Mouse (Mus musculus): Measurements from ENCODE around the gene Fbxw7.

Gene Fbxw7

GRCm38 (mm10) chr3:84889648-84890047, 74.6 kb downstream of the Fbxw7 start:
- in situ Hi-C loops (cut with MseI, MboI): no loop called here

DNA sequence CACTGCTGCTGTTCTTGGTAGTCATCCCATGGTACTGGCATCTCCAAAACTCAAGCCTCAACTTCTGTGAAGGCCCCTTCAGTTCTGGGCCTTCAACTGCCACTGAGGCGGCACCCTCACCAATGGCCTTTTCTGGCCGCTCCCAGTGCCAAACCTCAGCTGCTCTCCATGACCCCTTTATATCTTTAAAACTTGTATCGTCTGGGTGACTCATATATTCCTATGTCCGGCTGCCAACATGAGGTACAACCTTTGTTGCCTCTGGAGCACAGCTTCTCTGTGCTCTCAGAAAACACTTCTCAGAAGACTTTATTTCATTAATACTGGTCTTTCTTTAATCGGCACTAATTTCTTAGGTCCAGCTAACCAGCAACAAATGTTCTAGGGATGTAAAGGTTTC, 75.9 kb downstream of the Fbxw7 start:
- in situ Hi-C loops (cut with MseI, MboI): no loop called here

DNA sequence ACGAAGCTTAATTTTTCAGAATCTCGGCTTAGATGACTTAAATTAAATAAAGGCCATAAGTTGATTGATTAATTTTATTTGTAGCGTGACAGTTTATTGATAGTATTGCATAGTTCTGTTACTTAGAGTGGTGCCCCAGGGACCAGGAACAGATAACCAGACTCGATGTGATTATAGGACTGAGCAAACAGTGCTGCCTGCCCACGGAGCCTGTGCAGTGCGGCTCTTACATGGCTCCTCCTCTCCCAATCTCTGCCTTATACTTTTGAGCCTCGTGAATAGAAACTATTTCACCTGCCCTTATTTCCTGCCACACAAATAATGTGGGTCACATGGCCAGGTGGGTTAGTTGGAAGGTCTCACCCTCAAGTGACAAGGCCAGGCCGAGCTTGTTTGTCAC, 82.9 kb downstream of the Fbxw7 start:
- in situ Hi-C loops (cut with MseI, MboI): no loop called here

DNA sequence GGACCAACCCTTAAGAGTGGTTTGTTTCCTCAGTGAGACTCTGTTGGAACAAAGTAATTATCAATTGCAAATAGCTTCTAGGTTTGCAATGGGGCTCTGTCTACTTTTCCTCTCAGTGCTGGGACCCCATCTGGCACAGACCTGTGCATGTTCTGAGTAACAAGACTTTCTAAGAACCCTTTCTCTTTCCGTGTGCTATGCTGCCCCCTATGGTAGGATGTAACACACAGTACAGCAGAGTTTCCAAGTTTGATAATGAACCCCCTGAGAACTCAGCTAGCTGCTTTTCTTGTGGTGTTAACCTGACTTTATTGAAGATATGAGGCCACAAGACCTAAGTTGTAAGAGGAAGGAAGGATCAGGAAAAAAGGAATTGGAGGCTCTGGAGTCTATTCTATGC, 91.5 kb downstream of the Fbxw7 start:
- in situ Hi-C loops (cut with MseI, MboI): no loop called here

DNA sequence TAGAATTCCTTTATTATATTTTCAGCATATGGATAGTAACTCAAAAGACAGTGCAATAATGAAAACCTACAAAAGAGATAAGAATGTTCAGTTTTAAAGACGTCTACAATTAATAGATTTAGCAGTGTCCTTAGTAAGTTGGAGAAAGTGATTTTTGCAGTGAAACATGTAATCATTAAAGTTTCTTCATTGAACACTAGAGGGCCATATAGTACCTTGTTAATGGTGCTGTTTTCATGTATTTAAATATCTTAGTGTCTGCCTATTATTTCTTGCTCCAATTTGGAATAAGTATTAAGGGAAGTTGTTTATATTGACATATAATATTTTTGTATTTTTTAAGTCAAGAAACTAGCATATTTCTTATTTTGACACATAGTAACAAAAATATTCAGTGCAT, 99.2 kb downstream of the Fbxw7 start:
- in situ Hi-C loops (cut with MseI, MboI): no loop called here

GRCm38 (mm10) chr3:84917903-84918679, 103.0 kb downstream of the Fbxw7 start:
- in situ Hi-C loops (cut with MseI, MboI): no loop called here

DNA sequence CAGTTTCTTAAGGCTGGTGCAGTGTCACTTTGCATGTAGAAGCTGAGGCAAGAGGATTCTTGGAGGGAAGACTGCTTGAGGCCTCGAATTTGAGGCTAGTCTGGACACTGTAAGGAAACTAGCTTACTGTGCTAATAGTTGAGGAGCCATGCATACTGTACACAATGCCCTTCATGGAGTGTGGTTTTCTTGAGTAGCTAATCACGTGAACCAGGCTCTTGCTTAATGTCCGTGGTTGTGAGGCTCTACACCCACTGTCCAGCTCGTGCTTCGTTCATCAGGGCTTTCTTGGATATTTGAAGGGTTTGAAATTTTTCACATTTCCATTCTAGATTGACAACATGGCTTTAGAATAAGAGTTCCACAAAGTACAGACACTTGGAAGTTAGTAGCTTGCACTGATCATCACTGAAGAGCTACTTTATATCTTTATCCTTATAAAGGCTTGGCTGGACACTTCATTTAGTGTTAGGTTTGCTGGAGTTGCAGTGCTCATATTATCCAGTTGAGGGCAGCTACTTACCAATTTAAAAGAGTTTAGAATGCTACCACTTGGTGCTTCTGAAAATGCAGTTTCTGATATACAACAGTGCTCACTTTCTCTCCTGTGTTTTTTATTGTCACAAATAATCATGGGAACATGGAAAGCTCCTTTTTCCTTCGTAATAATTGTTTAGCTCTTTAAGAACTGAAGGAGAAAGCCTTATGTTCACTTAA, 106.8 kb downstream of the Fbxw7 start:
- in situ Hi-C loops (cut with MseI, MboI): loop anchor here in 1 of 2 experiments (10.0 kb wide), 2 partner anchors 353 to 643 kb away; no protein-coding TSS in a partner anchor

DNA sequence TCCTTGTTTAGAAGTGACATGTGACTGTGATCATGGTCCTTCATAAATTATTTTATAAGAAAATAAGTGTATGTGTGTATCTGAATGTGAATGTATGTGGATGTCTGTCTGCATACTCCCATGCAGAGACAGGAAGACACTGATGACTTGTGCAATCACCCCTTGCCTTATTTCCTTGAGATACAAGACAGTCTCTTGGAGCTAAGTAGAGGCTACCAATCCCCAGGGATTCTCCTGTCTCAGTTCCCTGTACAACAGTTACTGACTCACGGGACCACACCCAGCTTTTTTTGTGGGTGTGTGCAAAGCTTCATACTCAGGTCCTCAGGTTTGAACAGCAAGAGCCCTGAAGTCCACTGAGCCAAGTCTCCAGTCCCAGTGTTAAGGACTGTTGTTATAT, 108.2 kb downstream of the Fbxw7 start:
- in situ Hi-C loops (cut with MseI, MboI): loop anchor here in 1 of 2 experiments (10.0 kb wide), 2 partner anchors 352 to 642 kb away; no protein-coding TSS in a partner anchor

GRCm38 (mm10) chr3:84923670-84924069, 108.6 kb downstream of the Fbxw7 start:
- in situ Hi-C loops (cut with MseI, MboI): loop anchor here in 1 of 2 experiments (10.0 kb wide), 2 partner anchors 351 to 641 kb away; no protein-coding TSS in a partner anchor

- in situ Hi-C loops (cut with MseI, MboI): loop anchor here in 1 of 2 experiments (10.0 kb wide), 2 partner anchors 350 to 640 kb away; no protein-coding TSS in a partner anchor
These were observed 110.2 kb downstream of the Fbxw7 start for GRCm38 (mm10) chr3:84925229-84925628.

- in situ Hi-C loops (cut with MseI, MboI): loop anchor here in 1 of 2 experiments (10.0 kb wide), 2 partner anchors 349 to 639 kb away; no protein-coding TSS in a partner anchor
These were observed 111.1 kb downstream of the Fbxw7 start for GRCm38 (mm10) chr3:84926140-84926539.

DNA sequence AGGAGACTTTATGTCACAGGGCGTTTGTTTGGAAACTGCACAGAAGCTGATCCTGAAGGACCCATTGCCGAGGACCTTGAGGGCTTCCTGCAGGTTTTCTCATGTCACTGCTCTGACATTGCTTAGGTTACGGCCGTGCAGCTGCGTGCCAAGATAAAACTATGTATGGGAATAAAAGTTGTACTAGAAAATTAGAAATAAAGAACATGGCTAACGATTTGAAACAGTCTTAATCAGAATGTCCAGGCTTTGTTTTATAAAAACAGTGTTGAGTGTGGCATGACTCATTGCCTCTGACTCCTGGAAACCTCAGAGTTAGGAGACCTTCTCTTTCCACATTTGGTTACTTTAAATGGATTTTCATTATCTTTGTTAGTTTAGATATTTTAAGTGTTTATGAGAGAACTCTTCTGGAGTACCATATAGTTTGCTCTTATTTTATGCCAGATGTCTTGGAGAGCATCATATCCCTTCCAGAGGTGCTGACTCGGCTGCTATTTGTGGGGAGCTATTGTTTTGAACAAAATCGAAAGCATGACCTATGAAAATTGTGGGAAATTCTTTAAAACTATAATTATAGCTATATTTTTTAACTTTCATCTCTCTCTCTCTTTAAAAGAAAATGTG, 112.2 kb downstream of the Fbxw7 start:
- in situ Hi-C loops (cut with MseI, MboI): loop anchor here in 1 of 2 experiments (10.0 kb wide), 2 partner anchors 348 to 638 kb away; no protein-coding TSS in a partner anchor

DNA sequence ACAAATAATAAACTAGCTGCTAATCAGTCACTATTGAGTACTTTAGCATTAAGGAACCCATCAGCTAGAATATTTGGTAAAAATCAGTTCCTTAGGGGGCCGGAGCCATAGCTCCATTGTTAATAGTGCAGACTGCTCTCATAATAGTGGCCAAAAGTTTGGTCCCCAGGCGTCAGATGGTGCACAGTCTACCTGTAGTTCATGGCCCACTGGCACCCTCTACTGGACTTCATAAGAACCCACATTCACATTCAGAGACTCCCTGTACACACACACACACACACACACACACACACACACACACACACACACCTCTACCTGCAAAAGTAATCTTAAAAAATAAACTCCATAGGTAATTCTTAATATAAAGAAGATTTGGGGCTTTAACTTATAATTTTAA, 112.8 kb downstream of the Fbxw7 start:
- in situ Hi-C loops (cut with MseI, MboI): loop anchor here in 1 of 2 experiments (10.0 kb wide), 2 partner anchors 347 to 637 kb away; no protein-coding TSS in a partner anchor

- in situ Hi-C loops (cut with MseI, MboI): loop anchor here in 1 of 2 experiments (10.0 kb wide), 2 partner anchors 346 to 636 kb away; no protein-coding TSS in a partner anchor
These were observed 114.1 kb downstream of the Fbxw7 start for GRCm38 (mm10) chr3:84929171-84929570.

- in situ Hi-C loops (cut with MseI, MboI): no loop called here
These were observed 115.6 kb downstream of the Fbxw7 start for GRCm38 (mm10) chr3:84930683-84931082.

DNA sequence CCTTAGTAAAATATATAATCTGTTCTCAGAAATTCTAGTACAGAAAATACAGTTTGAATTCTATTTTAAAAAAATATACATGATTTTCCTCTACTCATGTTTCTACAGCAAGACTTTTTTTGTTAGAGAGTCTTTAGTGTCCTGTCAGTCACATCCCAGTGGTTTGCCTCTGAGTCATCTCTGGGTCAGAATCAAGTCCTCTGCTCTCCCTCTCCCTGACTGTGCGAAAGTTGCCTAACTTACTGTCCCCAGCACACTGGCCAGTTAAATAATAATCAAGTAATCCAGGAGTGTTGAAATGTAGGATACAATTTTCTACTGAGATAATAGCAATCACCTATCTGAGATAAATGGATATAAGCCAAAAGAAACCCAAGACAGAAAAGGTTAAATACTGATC, 120.7 kb downstream of the Fbxw7 start:
- in situ Hi-C loops (cut with MseI, MboI): no loop called here

DNA sequence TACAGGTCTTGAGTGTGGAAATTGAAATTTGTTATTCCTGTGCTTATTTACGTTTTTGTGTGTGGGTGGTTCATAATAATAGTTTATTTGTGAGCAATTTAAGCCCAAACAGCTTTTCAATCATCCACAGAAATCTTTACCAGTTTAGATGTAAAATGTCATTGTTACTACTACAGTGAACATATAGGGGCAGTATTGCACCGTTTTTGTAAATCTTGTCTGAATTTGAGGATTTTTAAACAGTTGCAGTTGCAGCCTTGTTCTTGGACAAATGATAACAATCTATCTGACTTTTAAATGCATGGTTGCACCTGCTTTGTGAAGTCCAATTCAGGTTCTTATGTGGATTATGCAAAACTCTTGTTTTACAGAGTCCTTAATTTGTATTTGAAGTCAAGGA, 121.2 kb downstream of the Fbxw7 start:
- in situ Hi-C loops (cut with MseI, MboI): no loop called here

- in situ Hi-C loops (cut with MseI, MboI): no loop called here
These were observed 121.9 kb downstream of the Fbxw7 start for GRCm38 (mm10) chr3:84936956-84937355.

GRCm38 (mm10) chr3:84937360-84938355, 122.6 kb downstream of the Fbxw7 start:
- in situ Hi-C loops (cut with MseI, MboI): no loop called here

- in situ Hi-C loops (cut with MseI, MboI): no loop called here
These were observed 129.9 kb downstream of the Fbxw7 start for GRCm38 (mm10) chr3:84944933-84945332.

GRCm38 (mm10) chr3:84946381-84946780, 131.3 kb downstream of the Fbxw7 start:
- in situ Hi-C loops (cut with MseI, MboI): no loop called here

All from mouse trophoblast stem cell (cell line).